Mouse (Mus musculus) forebrain, embryonic 15.5 days (tissue): ENCODE data around the gene Aox3. TPM values are rescaled to one million over a fixed set of nuclear protein-coding genes. Genes with fewer than 3 reads are reported as not detected.

Experiments used
- ATAC-seq: fragments of 200-750 bp; cut with Nextera tagmentation; replicated peaks from 2 replicates; pipeline ENCODE4 v1.8.0; 2017; ENCODE audit warnings: mild to moderate bottlenecking, moderate TSS enrichment, moderate library complexity
- H3K27ac ChIP-seq: fragments of 300-500 bp; sonication (generic); replicated peaks from 2 replicates; pipeline ENCODE4 v1.5.1; 2015; ENCODE audit warnings: mild to moderate bottlenecking, inconsistent platforms
- H3K27me3 ChIP-seq: fragments of 300-500 bp; sonication (generic); 2 replicates; pipeline ENCODE4 v1.6.1; 2015; ENCODE audit warnings: inconsistent platforms
- H3K36me3 ChIP-seq: fragments of 300-500 bp; sonication (generic); 2 replicates; pipeline ENCODE4 v1.6.1; 2015; ENCODE audit warnings: mild to moderate bottlenecking, inconsistent platforms
- H3K4me1 ChIP-seq: fragments of 300-500 bp; sonication (generic); 2 replicates; pipeline ENCODE4 v1.6.1; 2015; ENCODE audit warnings: inconsistent platforms
- H3K4me2 ChIP-seq: fragments of 300-500 bp; sonication (generic); replicated peaks from 2 replicates; pipeline ENCODE4 v1.6.1; 2015; ENCODE audit warnings: mild to moderate bottlenecking, inconsistent platforms
- H3K4me3 ChIP-seq: fragments of 300-500 bp; sonication (generic); 2 replicates; pipeline ENCODE4 v1.5.1; 2015; ENCODE audit warnings: mild to moderate bottlenecking, inconsistent platforms
- H3K9ac ChIP-seq: fragments of 300-500 bp; sonication (generic); replicated peaks from 2 replicates; pipeline ENCODE4 v1.6.1; 2015; ENCODE audit warnings: mild to moderate bottlenecking, inconsistent platforms
- H3K9me3 ChIP-seq: fragments of 300-500 bp; sonication (generic); 2 replicates; pipeline ENCODE4 v1.6.1; 2016; ENCODE audit warnings: inconsistent platforms
- WGBS: fragments of 180-500 bp; shearing (Covaris S2); methylation state at CpG from one replicate; pipeline ENCODE4 v1.1.7; 2015; ENCODE audit warnings: mixed read lengths; 5-methylcytosine and 5-hydroxymethylcytosine counted together
- polyA plus RNA-seq: library from polyadenylated mRNA; unstranded; fragments of >200 nt; fragmentation: Nextera tagmentation; extraction: Ambion mirVana; gene quantifications from 2 replicates; pipeline ENCODE4 v1.2.1, GENCODE M21; 2015

The Aox3 gene
- polyA plus RNA-seq, 1 experiment from 2014 or later: 0.38 TPM

GRCm38 (mm10) chr1:58111315-58111714, 1.6 kb upstream of the Aox3 start:
- Histone ChIP-seq H3K9ac (no peak overlapping the region), H3K4me2 (no peak overlapping the region), H3K27me3 (no peaks in the 10 kb centered on the region), H3K4me3 (no peak overlapping the region), H3K9me3 (no peaks in the 10 kb centered on the region), H3K36me3 (no peaks in the 10 kb centered on the region), H3K4me1 (0 out of 2 replicates have a peak, but pooled peaks cover 2% of the 10 kb centered on the region), H3K27ac (no peak overlapping the region)
- 86% methylated on average over 4 of the region's 4 CpGs for WGBS
- no peak for ATAC-seq

GRCm38 (mm10) chr1:58113441-58113840, 511 bp downstream of the Aox3 start:
- Histone ChIP-seq H3K27me3 (no peaks in the 10 kb centered on the region), H3K4me2 (no peak overlapping the region), H3K27ac (no peak overlapping the region), H3K36me3 (no peaks in the 10 kb centered on the region), H3K9me3 (no peaks in the 10 kb centered on the region), H3K9ac (no peak overlapping the region), H3K4me1 (0 out of 2 replicates have a peak, but pooled peaks cover 2% of the 10 kb centered on the region), H3K4me3 (no peak overlapping the region)
- no peak for ATAC-seq

GRCm38 (mm10) chr1:58114021-58114560, 1.2 kb downstream of the Aox3 start:
- H3K36me3 ChIP-seq: no peaks in the 10 kb centered on the region
- H3K4me3 ChIP-seq: no peak overlapping the region
- no peak overlapping the region for H3K27ac ChIP-seq
- 66% methylated on average over 6 of the region's 6 CpGs for WGBS
- H3K9ac ChIP-seq: no peak overlapping the region
- H3K9me3 ChIP-seq: no peaks in the 10 kb centered on the region
- no peak overlapping the region for H3K4me2 ChIP-seq
- no peaks in the 10 kb centered on the region for H3K27me3 ChIP-seq
- 0 out of 2 replicates have a peak, but pooled peaks cover 2% of the 10 kb centered on the region for H3K4me1 ChIP-seq
- no peak for ATAC-seq

GRCm38 (mm10) chr1:58114666-58115375, 1.9 kb downstream of the Aox3 start:
- ATAC-seq: no peak
- no peaks in the 10 kb centered on the region for H3K9me3 ChIP-seq
- no peak overlapping the region for H3K4me2 ChIP-seq
- H3K27ac ChIP-seq: no peak overlapping the region
- no peak overlapping the region for H3K4me3 ChIP-seq
- H3K4me1 ChIP-seq: 0 out of 2 replicates have a peak, but pooled peaks cover 2% of the 10 kb centered on the region
- no peaks in the 10 kb centered on the region for H3K27me3 ChIP-seq
- no peaks in the 10 kb centered on the region for H3K36me3 ChIP-seq
- H3K9ac ChIP-seq: no peak overlapping the region
- 79% methylated on average over 12 of the region's 12 CpGs for WGBS

- Histone ChIP-seq H3K9me3 (no peaks in the 10 kb centered on the region), H3K4me2 (no peak overlapping the region), H3K9ac (no peak overlapping the region), H3K4me3 (no peak overlapping the region), H3K4me1 (no peaks in the 10 kb centered on the region), H3K27me3 (no peaks in the 10 kb centered on the region), H3K27ac (no peak overlapping the region), H3K36me3 (no peaks in the 10 kb centered on the region)
- 94% methylated on average over 3 of the region's 3 CpGs for WGBS
- no peak for ATAC-seq
These were observed 5.3 kb downstream of the Aox3 start for GRCm38 (mm10) chr1:58118231-58118630.

GRCm38 (mm10) chr1:58124901-58125300, 12.0 kb downstream of the Aox3 start:
- Histone ChIP-seq H3K9me3 (no peaks in the 10 kb centered on the region), H3K27me3 (no peaks in the 10 kb centered on the region), H3K36me3 (no peaks in the 10 kb centered on the region), H3K27ac (no peak overlapping the region), H3K4me2 (no peak overlapping the region), H3K4me1 (no peaks in the 10 kb centered on the region), H3K9ac (no peak overlapping the region), H3K4me3 (no peak overlapping the region)
- ATAC-seq: no peak
- 88% methylated on average over 8 of the region's 8 CpGs for WGBS

GRCm38 (mm10) chr1:58137891-58138290, 25.0 kb downstream of the Aox3 start:
- Histone ChIP-seq H3K27ac (no peak overlapping the region), H3K9me3 (no peaks in the 10 kb centered on the region)

GRCm38 (mm10) chr1:58138986-58139385, 26.1 kb downstream of the Aox3 start:
- no peaks in the 10 kb centered on the region for H3K27me3 ChIP-seq
- H3K9me3 ChIP-seq: no peaks in the 10 kb centered on the region
- H3K4me2 ChIP-seq: no peak overlapping the region
- no peak overlapping the region for H3K4me3 ChIP-seq
- H3K9ac ChIP-seq: no peak overlapping the region
- H3K4me1 ChIP-seq: no peaks in the 10 kb centered on the region
- 91% methylated on average over 9 of the region's 9 CpGs for WGBS
- H3K36me3 ChIP-seq: no peaks in the 10 kb centered on the region
- no peak for ATAC-seq
- no peak overlapping the region for H3K27ac ChIP-seq

More at GRCm38 (mm10) chr1:58137891-58138290, 25.0 kb downstream of the Aox3 start:
- no peak for ATAC-seq
- Histone ChIP-seq H3K9ac (no peak overlapping the region), H3K4me3 (no peak overlapping the region), H3K4me2 (no peak overlapping the region), H3K27me3 (no peaks in the 10 kb centered on the region), H3K36me3 (no peaks in the 10 kb centered on the region), H3K4me1 (no peaks in the 10 kb centered on the region)

GRCm38 (mm10) chr1:58140607-58141006, 27.7 kb downstream of the Aox3 start:
- no peak overlapping the region for H3K4me2 ChIP-seq
- ATAC-seq: no peak

GRCm38 (mm10) chr1:58144384-58145069, 31.6 kb downstream of the Aox3 start:
- 78% methylated on average over 10 of the region's 10 CpGs for WGBS
- no peaks in the 10 kb centered on the region for H3K27me3 ChIP-seq
- no peak overlapping the region for H3K4me2 ChIP-seq
- H3K36me3 ChIP-seq: no peaks in the 10 kb centered on the region
- no peak overlapping the region for H3K27ac ChIP-seq
- no peaks in the 10 kb centered on the region for H3K9me3 ChIP-seq
- no peak overlapping the region for H3K9ac ChIP-seq
- H3K4me1 ChIP-seq: no peaks in the 10 kb centered on the region
- no peak for ATAC-seq
- no peak overlapping the region for H3K4me3 ChIP-seq

More at GRCm38 (mm10) chr1:58140607-58141006, 27.7 kb downstream of the Aox3 start:
- Histone ChIP-seq H3K9me3 (no peaks in the 10 kb centered on the region), H3K4me1 (no peaks in the 10 kb centered on the region), H3K27ac (no peak overlapping the region), H3K4me3 (no peak overlapping the region), H3K9ac (no peak overlapping the region), H3K36me3 (no peaks in the 10 kb centered on the region), H3K27me3 (no peaks in the 10 kb centered on the region)
- WGBS: 90% methylated on average over 5 of the region's 5 CpGs

- no peak overlapping the region for H3K27ac ChIP-seq
- no peak overlapping the region for H3K9ac ChIP-seq
- H3K36me3 ChIP-seq: no peaks in the 10 kb centered on the region
- no peak for ATAC-seq
- no peaks in the 10 kb centered on the region for H3K27me3 ChIP-seq
- H3K4me1 ChIP-seq: no peaks in the 10 kb centered on the region
- H3K4me3 ChIP-seq: no peak overlapping the region
- WGBS: 88% methylated on average over 10 of the region's 10 CpGs
- no peaks in the 10 kb centered on the region for H3K9me3 ChIP-seq
- no peak overlapping the region for H3K4me2 ChIP-seq
These were observed 33.1 kb downstream of the Aox3 start for GRCm38 (mm10) chr1:58146026-58146425.

GRCm38 (mm10) chr1:58147776-58148175, 34.8 kb downstream of the Aox3 start:
- WGBS: 86% methylated on average over 6 of the region's 6 CpGs
- no peak for ATAC-seq

More at GRCm38 (mm10) chr1:58147776-58148175, 34.8 kb downstream of the Aox3 start:
- Histone ChIP-seq H3K9ac (no peak overlapping the region), H3K4me2 (no peak overlapping the region), H3K27ac (no peak overlapping the region), H3K4me1 (no peaks in the 10 kb centered on the region), H3K9me3 (no peaks in the 10 kb centered on the region), H3K27me3 (no peaks in the 10 kb centered on the region), H3K36me3 (no peaks in the 10 kb centered on the region), H3K4me3 (no peak overlapping the region)
